Mouse (Mus musculus) forebrain, embryonic 12.5 days (tissue): ENCODE results near the gene Wasf2. TPM values are rescaled to one million over a fixed set of nuclear protein-coding genes. Genes with fewer than 3 reads are reported as not detected.

Source experiments
- ATAC-seq: fragments of 200-750 bp; cut with Nextera tagmentation; 2 replicates; pipeline ENCODE4 v1.8.0; 2017; ENCODE audit warnings: moderate TSS enrichment; ENCODE audit not compliant: low FRiP score
- H3K27ac ChIP-seq: fragments of 300-500 bp; sonication (generic); 2 replicates; pipeline ENCODE4 v1.5.1; 2016; ENCODE audit warnings: mild to moderate bottlenecking
- H3K27me3 ChIP-seq: fragments of 300-500 bp; sonication (generic); 2 replicates; pipeline ENCODE4 v1.6.1; 2016; ENCODE audit warnings: mild to moderate bottlenecking
- H3K36me3 ChIP-seq: fragments of 300-500 bp; sonication (generic); replicated peaks from 2 replicates; pipeline ENCODE4 v1.6.1; 2016; ENCODE audit warnings: mild to moderate bottlenecking
- H3K4me1 ChIP-seq: fragments of 300-500 bp; sonication (generic); 2 replicates; pipeline ENCODE4 v1.6.1; 2016
- H3K4me2 ChIP-seq: fragments of 300-500 bp; sonication (generic); 2 replicates; pipeline ENCODE4 v1.6.1; 2016; ENCODE audit warnings: mild to moderate bottlenecking, moderate library complexity
- H3K4me3 ChIP-seq: fragments of 300-500 bp; sonication (generic); replicated peaks from 2 replicates; pipeline ENCODE4 v1.5.1; 2016; ENCODE audit warnings: mild to moderate bottlenecking
- H3K9ac ChIP-seq: fragments of 300-500 bp; sonication (generic); 2 replicates; pipeline ENCODE4 v1.6.1; 2016; ENCODE audit warnings: mild to moderate bottlenecking
- H3K9me3 ChIP-seq: fragments of 300-500 bp; sonication (generic); 2 replicates; pipeline ENCODE4 v1.6.1; 2016
- WGBS: fragments of 180-500 bp; shearing (Covaris S2); methylation state at CpG from one replicate; pipeline ENCODE4 v1.1.7; 2016; 5-methylcytosine and 5-hydroxymethylcytosine counted together
- polyA plus RNA-seq: library from polyadenylated mRNA; unstranded; fragments of >200 nt; fragmentation: Nextera tagmentation; extraction: Ambion mirVana; gene quantifications from 2 replicates; pipeline ENCODE4 v1.2.1, GENCODE M21; 2016

Wasf2 gene
- polyA plus RNA-seq, 1 experiment from 2014 or later: 42.5 TPM

GRCm38 (mm10) chr4:133118775-133119375 is 11.4 kb upstream of the Wasf2 start:
- Histone ChIP-seq H3K4me3 (no peak overlapping the region), H3K36me3 (no peaks in the 10 kb centered on the region), H3K27me3 (no peaks in the 10 kb centered on the region), H3K4me1 (peaks cover 29% of the 10 kb centered on the region), H3K9ac (no peak overlapping the region), H3K27ac (no peak overlapping the region), H3K9me3 (no peaks in the 10 kb centered on the region), H3K4me2 (no peak overlapping the region)
- ATAC-seq: no peak
- 84% methylated on average over 6 of the region's 6 CpGs for WGBS

- peaks cover 29% of the 10 kb centered on the region for H3K4me1 ChIP-seq
- no peaks in the 10 kb centered on the region for H3K36me3 ChIP-seq
- no peak overlapping the region for H3K27ac ChIP-seq
- H3K4me3 ChIP-seq: no peak overlapping the region
- no peaks in the 10 kb centered on the region for H3K27me3 ChIP-seq
- 85% methylated on average over 6 of the region's 6 CpGs for WGBS
- no peak overlapping the region for H3K4me2 ChIP-seq
- no peaks in the 10 kb centered on the region for H3K9me3 ChIP-seq
- H3K9ac ChIP-seq: no peak overlapping the region
- no peak for ATAC-seq
Measured at GRCm38 (mm10) chr4:133119579-133119978, 10.7 kb upstream of the Wasf2 start.

DNA sequence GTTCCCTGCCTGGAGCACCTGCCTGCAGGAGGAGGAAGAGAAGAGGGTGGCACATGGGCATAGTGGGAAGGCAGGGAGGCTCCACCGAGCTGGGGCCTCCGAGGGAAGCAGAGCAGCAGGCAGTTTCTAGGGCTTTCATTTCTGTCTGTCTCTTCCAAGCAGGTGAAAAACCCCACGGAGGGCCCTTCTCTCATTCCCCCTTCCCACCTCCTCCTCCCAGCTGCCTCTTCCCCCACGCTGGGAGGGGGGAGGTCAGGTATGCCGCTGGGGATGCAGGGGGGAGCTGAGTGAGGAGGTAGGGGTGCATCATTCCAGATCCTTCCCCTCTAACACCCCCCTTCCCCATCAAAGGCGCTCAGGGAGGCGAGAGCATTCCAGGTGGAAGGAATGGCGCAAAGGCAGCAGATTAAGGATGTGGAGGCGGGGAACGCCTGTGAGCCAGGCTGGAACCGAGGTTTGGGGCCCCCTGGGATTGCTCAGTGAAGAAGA is 9.4 kb upstream of the Wasf2 start:
- peaks cover 29% of the 10 kb centered on the region for H3K4me1 ChIP-seq
- WGBS: 7% methylated on average over 11 of the region's 11 CpGs
- H3K9me3 ChIP-seq: no peaks in the 10 kb centered on the region
- peak overlapping the region; percentile 46 for H3K27ac ChIP-seq
- H3K4me3 ChIP-seq: no peak overlapping the region
- ATAC-seq: no peak
- H3K27me3 ChIP-seq: no peaks in the 10 kb centered on the region
- no peaks in the 10 kb centered on the region for H3K36me3 ChIP-seq
- H3K9ac ChIP-seq: peak overlapping the region; percentile 36; the same call in 1 of the 2 replicates
- H3K4me2 ChIP-seq: peak overlapping the region; percentile 10; the same call in 1 of the 2 replicates

DNA sequence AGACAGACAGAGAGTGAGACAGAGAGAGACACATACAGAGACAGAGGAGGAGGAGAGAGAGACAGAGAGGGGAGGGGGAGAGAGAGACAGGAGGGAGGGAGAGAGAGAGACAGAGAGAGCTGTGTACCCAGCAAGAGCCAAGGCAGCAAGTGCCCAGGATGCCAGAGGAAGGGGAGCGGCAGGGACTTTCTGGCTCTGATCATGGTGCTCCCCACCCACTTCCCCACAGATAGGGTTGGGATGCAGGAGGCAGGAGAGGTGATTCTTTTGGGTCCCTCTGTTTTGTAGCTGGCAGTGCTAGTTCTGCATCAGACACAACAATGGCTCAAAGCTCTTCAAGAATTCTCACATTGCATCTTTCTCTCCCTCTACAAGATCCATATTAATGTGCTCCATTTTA is 8.9 kb upstream of the Wasf2 start:
- no peak overlapping the region for H3K27ac ChIP-seq

GRCm38 (mm10) chr4:133121974-133122637 is 8.2 kb upstream of the Wasf2 start:
- WGBS: 61% methylated on average over 5 of the region's 5 CpGs
- no peaks in the 10 kb centered on the region for H3K27me3 ChIP-seq
- peaks cover 20% of the 10 kb centered on the region for H3K4me1 ChIP-seq
- no peak overlapping the region for H3K4me2 ChIP-seq
- no peak for ATAC-seq
- H3K4me3 ChIP-seq: no peak overlapping the region
- no peak overlapping the region for H3K27ac ChIP-seq
- H3K9ac ChIP-seq: no peak overlapping the region
- no peaks in the 10 kb centered on the region for H3K9me3 ChIP-seq
- no peaks in the 10 kb centered on the region for H3K36me3 ChIP-seq

More for the DNA sequence above, 8.9 kb upstream of the Wasf2 start:
- Histone ChIP-seq H3K4me2 (no peak overlapping the region), H3K36me3 (no peaks in the 10 kb centered on the region), H3K9me3 (no peaks in the 10 kb centered on the region), H3K9ac (no peak overlapping the region), H3K27me3 (no peaks in the 10 kb centered on the region), H3K4me3 (no peak overlapping the region), H3K4me1 (peaks cover 27% of the 10 kb centered on the region)
- WGBS: 82% methylated on average over 1 of the region's 1 CpGs
- no peak for ATAC-seq

DNA sequence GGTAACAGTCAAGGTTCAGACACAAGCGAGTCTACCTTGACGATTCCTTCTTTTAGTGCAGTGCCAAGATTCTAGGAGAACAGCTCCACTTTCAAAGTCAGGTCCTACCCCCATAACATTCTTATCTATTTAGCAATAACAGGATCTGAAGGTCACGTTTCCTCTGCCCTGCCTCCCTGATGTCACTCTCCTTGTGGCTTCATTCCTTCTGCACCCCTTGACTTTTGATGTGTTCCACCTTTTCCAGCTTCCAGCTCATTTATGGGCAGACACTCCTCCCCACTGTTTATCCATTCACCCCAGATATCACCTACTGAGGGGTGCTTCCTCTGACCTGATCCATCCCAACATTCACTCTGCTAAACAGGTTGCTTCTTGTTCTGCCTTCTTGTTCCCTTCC is 3.2 kb upstream of the Wasf2 start:
- Histone ChIP-seq H3K4me1 (peaks cover 21% of the 10 kb centered on the region), H3K27me3 (no peaks in the 10 kb centered on the region), H3K27ac (no peak overlapping the region), H3K9me3 (no peaks in the 10 kb centered on the region), H3K9ac (no peak overlapping the region), H3K4me3 (no peak overlapping the region), H3K36me3 (no peaks in the 10 kb centered on the region), H3K4me2 (no peak overlapping the region)
- no peak for ATAC-seq
- 88% methylated on average over 3 of the region's 3 CpGs for WGBS

- Histone ChIP-seq H3K4me2 (no peak overlapping the region), H3K27ac (no peak overlapping the region), H3K9me3 (no peaks in the 10 kb centered on the region), H3K4me1 (peaks cover 27% of the 10 kb centered on the region), H3K4me3 (no peak overlapping the region), H3K27me3 (no peaks in the 10 kb centered on the region), H3K36me3 (no peaks in the 10 kb centered on the region), H3K9ac (no peak overlapping the region)
- WGBS: 80% methylated on average over 4 of the region's 4 CpGs
- no peak for ATAC-seq
Measured at GRCm38 (mm10) chr4:133127894-133128293, 2.4 kb upstream of the Wasf2 start.

- 33% methylated on average over 11 of the region's 11 CpGs for WGBS
- no peak for ATAC-seq
- H3K27ac ChIP-seq: peak overlapping the region; percentile 51
Measured at GRCm38 (mm10) chr4:133129391-133129790, 914 bp upstream of the Wasf2 start.

GRCm38 (mm10) chr4:133130890-133131741 is 811 bp downstream of the Wasf2 start:
- no peaks in the 10 kb centered on the region; the same call in 1 of the 2 replicates for H3K36me3 ChIP-seq
- H3K9ac ChIP-seq: peak overlapping the region; percentile 81
- H3K9me3 ChIP-seq: no peaks in the 10 kb centered on the region
- peaks cover 29% of the 10 kb centered on the region for H3K4me1 ChIP-seq
- WGBS: 6% methylated on average over 17 of the region's 17 CpGs
- no peaks in the 10 kb centered on the region for H3K27me3 ChIP-seq
- peak overlapping the region; percentile 98 for H3K4me3 ChIP-seq
- ATAC-seq: no peak
- H3K4me2 ChIP-seq: peak overlapping the region; percentile 90
- peak overlapping the region; percentile 74 for H3K27ac ChIP-seq

More at GRCm38 (mm10) chr4:133129391-133129790, 914 bp upstream of the Wasf2 start:
- Histone ChIP-seq H3K9ac (peak overlapping the region; percentile 53), H3K4me3 (peak overlapping the region; percentile 98), H3K9me3 (no peaks in the 10 kb centered on the region), H3K4me2 (peak overlapping the region; percentile 90), H3K36me3 (no peaks in the 10 kb centered on the region; the same call in 1 of the 2 replicates), H3K4me1 (peaks cover 29% of the 10 kb centered on the region), H3K27me3 (no peaks in the 10 kb centered on the region)

GRCm38 (mm10) chr4:133132027-133132426 is 1.7 kb downstream of the Wasf2 start:
- peaks cover 29% of the 10 kb centered on the region for H3K4me1 ChIP-seq
- ATAC-seq: no peak
- H3K27me3 ChIP-seq: no peaks in the 10 kb centered on the region
- no peaks in the 10 kb centered on the region for H3K9me3 ChIP-seq
- peak overlapping the region; percentile 81; the same call in 1 of the 2 replicates for H3K9ac ChIP-seq
- H3K36me3 ChIP-seq: no peaks in the 10 kb centered on the region; the same call in 1 of the 2 replicates
- 27% methylated on average over 6 of the region's 6 CpGs for WGBS
- H3K4me2 ChIP-seq: peak overlapping the region; percentile 90
- H3K4me3 ChIP-seq: peak overlapping the region; percentile 98
- peak overlapping the region; percentile 74 for H3K27ac ChIP-seq

- 65% methylated on average over 1 of the region's 1 CpGs for WGBS
- Histone ChIP-seq H3K4me3 (no peak overlapping the region), H3K27me3 (no peaks in the 10 kb centered on the region), H3K27ac (no peak overlapping the region), H3K36me3 (no peaks in the 10 kb centered on the region; the same call in 1 of the 2 replicates), H3K4me1 (peaks cover 9% of the 10 kb centered on the region), H3K9me3 (no peaks in the 10 kb centered on the region), H3K4me2 (no peak overlapping the region), H3K9ac (no peak overlapping the region)
- ATAC-seq: no peak
Measured at GRCm38 (mm10) chr4:133136946-133137345, 6.6 kb downstream of the Wasf2 start.

GRCm38 (mm10) chr4:133138971-133139370 is 8.7 kb downstream of the Wasf2 start:
- Histone ChIP-seq H3K9me3 (no peaks in the 10 kb centered on the region), H3K4me3 (no peak overlapping the region), H3K27ac (no peak overlapping the region), H3K4me1 (no peaks in the 10 kb centered on the region), H3K9ac (no peak overlapping the region), H3K27me3 (no peaks in the 10 kb centered on the region), H3K4me2 (no peak overlapping the region), H3K36me3 (no peaks in the 10 kb centered on the region; the same call in 1 of the 2 replicates)
- 90% methylated on average over 4 of the region's 4 CpGs for WGBS
- no peak for ATAC-seq
